Mouse (Mus musculus) thymus, adult 2 months (tissue): ENCODE results near the gene Eno1.

ENCODE experiments used
- CTCF ChIP-seq: fragments of 200-500 bp; IDR thresholded peaks from 2 replicates; pipeline ENCODE4 v1.5.1; 2012; ENCODE audit warnings: mild to moderate bottlenecking, control low read depth, low read length, moderate library complexity, borderline replicate concordance; ENCODE audit not compliant: control insufficient read depth, poor library complexity, insufficient read depth; ENCODE audit errors: extremely low read depth
- POLR2A ChIP-seq: fragments of 200-500 bp; IDR thresholded peaks from 2 replicates; pipeline ENCODE4 v1.6.1; 2012; ENCODE audit warnings: mild to moderate bottlenecking, low read length, control low read depth, moderate library complexity; ENCODE audit not compliant: control insufficient read depth, poor library complexity, insufficient read depth; ENCODE audit errors: extremely low read depth

GRCm38 (mm10) chr4:150266655-150267223 lies 30.2 kb downstream of the Eno1 start:
- no peak for TF ChIP-seq POLR2A
- no peak for TF ChIP-seq CTCF
